Mouse (Mus musculus): ENCODE measurements around the gene Gm20696. TPM values are rescaled to one million over a fixed set of nuclear protein-coding genes. Genes with fewer than 3 reads are reported as not detected.

Gm20696 gene
- polyA plus RNA-seq, 1 experiment from 2014 or later, result 1.7 TPM

- Histone ChIP-seq H3K9ac (no peak overlapping the region), H3K27ac (replicated peaks) (no peak overlapping the region), H3K27me3 (replicated peaks) (peaks cover 7% of the 10 kb centered on the region), H3K4me2 (no peak overlapping the region), H3K4me1 (peaks cover 4% of the 10 kb centered on the region; the same call in 1 of the 2 replicates), H3K9me3 (no peaks in the 10 kb centered on the region), H3K36me3 (no peaks in the 10 kb centered on the region), H3K4me3 (no peak overlapping the region)
- 35% methylated on average over 3 of the region's 3 CpGs for WGBS
- no peak for ATAC-seq (ENCODE audit: extremely low read depth, insufficient number of reproducible peaks, low FRiP score, low TSS enrichment)
These were observed 6.2 kb downstream of the Gm20696 start for GRCm38 (mm10) chr6:99660443-99660842.

GRCm38 (mm10) chr6:99658586-99658985 lies 8.0 kb downstream of the Gm20696 start:
- H3K4me1 ChIP-seq, result peaks cover 12% of the 10 kb centered on the region; the same call in 1 of the 2 replicates
- ATAC-seq (ENCODE audit: extremely low read depth, insufficient number of reproducible peaks, low FRiP score, low TSS enrichment), result no peak
- 76% methylated on average over 10 of the region's 10 CpGs for WGBS

DNA sequence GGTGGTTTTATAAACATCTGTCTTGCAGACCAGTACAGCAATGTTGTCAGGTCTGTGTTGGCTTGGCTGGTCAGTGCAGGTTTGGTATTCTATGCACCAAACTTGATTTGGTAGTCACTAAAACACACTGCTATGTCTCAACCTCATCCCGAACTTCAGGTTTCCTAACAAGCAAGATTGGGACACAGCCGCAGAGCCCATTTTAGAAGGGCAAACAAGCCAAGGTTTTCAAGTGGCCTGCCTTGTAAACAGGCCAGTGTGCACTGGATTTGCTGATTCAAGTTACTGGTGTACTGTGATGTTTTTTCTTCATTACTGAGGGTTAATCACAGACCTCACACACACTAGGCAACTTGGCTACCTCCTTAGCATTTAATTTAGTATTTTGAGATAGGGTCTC lies 10.5 kb downstream of the Gm20696 start:
- no peak overlapping the region for H3K27ac ChIP-seq (replicated peaks)
- no peaks in the 10 kb centered on the region for H3K36me3 ChIP-seq
- H3K4me3 ChIP-seq, result no peak overlapping the region
- H3K9me3 ChIP-seq, result no peaks in the 10 kb centered on the region
- H3K4me1 ChIP-seq, result peaks cover 12% of the 10 kb centered on the region; the same call in 1 of the 2 replicates
- no peak for ATAC-seq (ENCODE audit: extremely low read depth, insufficient number of reproducible peaks, low FRiP score, low TSS enrichment)
- H3K4me2 ChIP-seq, result no peak overlapping the region
- peaks cover 4% of the 10 kb centered on the region; the same call in 1 of the 2 replicates for H3K27me3 ChIP-seq (replicated peaks)
- no peak overlapping the region for H3K9ac ChIP-seq
- 87% methylated on average over 2 of the region's 2 CpGs for WGBS

More at GRCm38 (mm10) chr6:99658586-99658985, 8.0 kb downstream of the Gm20696 start:
- H3K9ac ChIP-seq, result no peak overlapping the region
- H3K36me3 ChIP-seq, result no peaks in the 10 kb centered on the region
- no peak overlapping the region for H3K4me2 ChIP-seq
- no peaks in the 10 kb centered on the region for H3K9me3 ChIP-seq
- no peak overlapping the region for H3K4me3 ChIP-seq
- H3K27me3 ChIP-seq (replicated peaks), result no peaks in the 10 kb centered on the region
- no peak overlapping the region for H3K27ac ChIP-seq (replicated peaks)

- H3K9me3 ChIP-seq, result no peaks in the 10 kb centered on the region
- no peak overlapping the region for H3K4me3 ChIP-seq
- 39% methylated on average over 7 of the region's 7 CpGs for WGBS
- H3K4me2 ChIP-seq, result no peak overlapping the region
- no peak for ATAC-seq (ENCODE audit: extremely low read depth, insufficient number of reproducible peaks, low FRiP score, low TSS enrichment)
- H3K27me3 ChIP-seq (replicated peaks), result peaks cover 7% of the 10 kb centered on the region; the same call in 1 of the 2 replicates
- peaks cover 9% of the 10 kb centered on the region; the same call in 1 of the 2 replicates for H3K4me1 ChIP-seq
- H3K9ac ChIP-seq, result no peak overlapping the region
- no peaks in the 10 kb centered on the region for H3K36me3 ChIP-seq
- H3K27ac ChIP-seq (replicated peaks), result no peak overlapping the region
These were observed 11.1 kb downstream of the Gm20696 start for GRCm38 (mm10) chr6:99655488-99655887.

GRCm38 (mm10) chr6:99654343-99654742 lies 12.3 kb downstream of the Gm20696 start:
- no peaks in the 10 kb centered on the region for H3K9me3 ChIP-seq
- H3K4me1 ChIP-seq, result peaks cover 7% of the 10 kb centered on the region; the same call in 1 of the 2 replicates
- no peak overlapping the region for H3K9ac ChIP-seq
- H3K4me3 ChIP-seq, result no peak overlapping the region
- H3K27me3 ChIP-seq (replicated peaks), result peaks cover 7% of the 10 kb centered on the region; the same call in 1 of the 2 replicates
- ATAC-seq (ENCODE audit: extremely low read depth, insufficient number of reproducible peaks, low FRiP score, low TSS enrichment), result no peak
- H3K27ac ChIP-seq (replicated peaks), result no peak overlapping the region
- WGBS, result 47% methylated on average over 5 of the region's 5 CpGs
- H3K4me2 ChIP-seq, result no peak overlapping the region
- H3K36me3 ChIP-seq, result no peaks in the 10 kb centered on the region

DNA sequence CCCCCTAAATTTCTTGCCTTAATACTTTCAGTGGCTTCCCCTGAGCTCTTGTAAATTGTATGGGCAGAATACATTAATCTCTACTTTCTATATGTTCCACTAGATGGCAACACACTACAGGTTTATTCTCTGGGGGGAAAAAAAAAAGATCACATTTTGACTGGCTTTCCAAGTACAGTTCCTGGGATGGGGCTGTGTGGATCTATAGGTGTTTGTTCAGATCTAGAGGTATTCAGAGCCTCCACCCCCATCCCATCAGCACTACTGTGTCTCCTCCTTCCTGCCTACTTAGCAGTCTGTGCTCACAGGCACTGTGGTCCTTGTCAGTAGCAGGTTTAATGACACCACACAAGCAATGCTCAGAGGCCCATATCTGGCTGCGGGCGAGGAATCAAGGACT lies 14.3 kb downstream of the Gm20696 start:
- H3K4me1 ChIP-seq, result peaks cover 7% of the 10 kb centered on the region; the same call in 1 of the 2 replicates
- ATAC-seq (ENCODE audit: extremely low read depth, insufficient number of reproducible peaks, low FRiP score, low TSS enrichment), result no peak
- H3K27ac ChIP-seq (replicated peaks), result no peak overlapping the region
- H3K9ac ChIP-seq, result no peak overlapping the region
- H3K4me3 ChIP-seq, result no peak overlapping the region
- WGBS, result 53% methylated on average over 2 of the region's 2 CpGs
- H3K36me3 ChIP-seq, result no peaks in the 10 kb centered on the region
- no peaks in the 10 kb centered on the region for H3K9me3 ChIP-seq
- H3K4me2 ChIP-seq, result no peak overlapping the region
- peaks cover 7% of the 10 kb centered on the region; the same call in 1 of the 2 replicates for H3K27me3 ChIP-seq (replicated peaks)

GRCm38 (mm10) chr6:99649307-99649706 lies 17.3 kb downstream of the Gm20696 start:
- Histone ChIP-seq H3K4me2 (no peak overlapping the region), H3K4me3 (no peak overlapping the region), H3K36me3 (no peaks in the 10 kb centered on the region), H3K9me3 (no peaks in the 10 kb centered on the region), H3K27ac (replicated peaks) (no peak overlapping the region), H3K9ac (no peak overlapping the region), H3K4me1 (peaks cover 21% of the 10 kb centered on the region), H3K27me3 (replicated peaks) (peaks cover 7% of the 10 kb centered on the region; the same call in 1 of the 2 replicates)
- 64% methylated on average over 2 of the region's 2 CpGs for WGBS
- no peak for ATAC-seq (ENCODE audit: extremely low read depth, insufficient number of reproducible peaks, low FRiP score, low TSS enrichment)

DNA sequence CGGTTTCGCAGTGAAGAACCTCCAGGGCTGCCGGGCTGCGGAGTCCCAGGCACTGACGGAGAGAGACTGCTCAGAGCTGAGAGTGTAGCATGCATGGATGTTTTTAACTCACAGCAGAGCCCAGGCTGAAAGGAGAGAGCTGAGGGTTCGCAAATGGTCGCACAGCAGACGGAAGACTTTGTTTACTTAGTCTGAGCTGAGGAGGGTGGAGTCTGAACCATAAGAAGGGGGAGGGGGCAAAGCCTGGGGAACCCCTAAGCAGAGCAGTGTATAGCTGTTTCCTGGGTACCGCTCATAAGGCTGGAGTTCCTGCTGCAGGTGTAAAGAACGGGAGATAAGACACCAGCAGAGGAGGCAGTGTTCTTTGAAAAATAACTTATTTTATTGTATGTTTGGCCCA lies 20.3 kb downstream of the Gm20696 start:
- Histone ChIP-seq H3K27ac (replicated peaks) (no peak overlapping the region), H3K36me3 (no peaks in the 10 kb centered on the region), H3K4me2 (peak overlapping the region; percentile 14; the same call in 1 of the 2 replicates), H3K4me1 (peaks cover 34% of the 10 kb centered on the region), H3K27me3 (replicated peaks) (peaks cover 5% of the 10 kb centered on the region; the same call in 1 of the 2 replicates), H3K9me3 (no peaks in the 10 kb centered on the region), H3K4me3 (no peak overlapping the region), H3K9ac (no peak overlapping the region)
- WGBS, result 47% methylated on average over 10 of the region's 10 CpGs
- ATAC-seq (ENCODE audit: extremely low read depth, insufficient number of reproducible peaks, low FRiP score, low TSS enrichment), result no peak

DNA sequence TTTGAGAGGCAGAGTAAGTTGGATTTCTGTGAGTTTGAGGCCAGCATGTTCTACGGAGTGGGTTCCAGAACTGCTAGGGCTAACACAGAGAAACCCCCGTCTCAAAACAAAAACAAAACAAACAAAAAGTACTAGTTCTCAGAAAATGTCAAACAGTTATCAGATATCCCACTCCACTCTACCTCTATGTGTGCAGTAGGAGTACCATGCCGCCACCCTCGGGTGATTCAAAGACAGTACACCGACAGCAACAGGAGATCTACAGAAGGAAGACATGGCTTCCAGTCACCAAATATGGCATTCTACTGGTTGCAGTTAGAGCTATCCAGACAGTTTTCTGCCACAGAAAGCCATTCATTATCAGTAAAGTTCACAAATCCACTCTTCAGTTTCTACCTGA lies 21.7 kb downstream of the Gm20696 start:
- H3K27ac ChIP-seq (replicated peaks), result peak overlapping the region; percentile 78; the same call in 1 of the 2 replicates
- WGBS, result 73% methylated on average over 5 of the region's 5 CpGs

GRCm38 (mm10) chr6:99644386-99644785 lies 22.2 kb downstream of the Gm20696 start:
- Histone ChIP-seq H3K4me2 (peak overlapping the region; percentile 51), H3K27me3 (replicated peaks) (no peaks in the 10 kb centered on the region), H3K9me3 (no peaks in the 10 kb centered on the region), H3K27ac (replicated peaks) (peak overlapping the region; percentile 78), H3K9ac (no peak overlapping the region), H3K4me1 (peaks cover 34% of the 10 kb centered on the region), H3K36me3 (peaks cover 5% of the 10 kb centered on the region), H3K4me3 (no peak overlapping the region)
- ATAC-seq (ENCODE audit: extremely low read depth, insufficient number of reproducible peaks, low FRiP score, low TSS enrichment), result no peak
- WGBS, result 48% methylated on average over 5 of the region's 5 CpGs

More for the DNA sequence above, 21.7 kb downstream of the Gm20696 start:
- H3K4me3 ChIP-seq, result no peak overlapping the region
- 0 out of 2 replicates have a peak, but pooled peaks cover under 1% of the 10 kb centered on the region for H3K36me3 ChIP-seq
- no peak overlapping the region for H3K4me2 ChIP-seq
- H3K9me3 ChIP-seq, result no peaks in the 10 kb centered on the region
- H3K27me3 ChIP-seq (replicated peaks), result no peaks in the 10 kb centered on the region
- H3K9ac ChIP-seq, result no peak overlapping the region
- H3K4me1 ChIP-seq, result peaks cover 34% of the 10 kb centered on the region
- no peak for ATAC-seq (ENCODE audit: extremely low read depth, insufficient number of reproducible peaks, low FRiP score, low TSS enrichment)

DNA sequence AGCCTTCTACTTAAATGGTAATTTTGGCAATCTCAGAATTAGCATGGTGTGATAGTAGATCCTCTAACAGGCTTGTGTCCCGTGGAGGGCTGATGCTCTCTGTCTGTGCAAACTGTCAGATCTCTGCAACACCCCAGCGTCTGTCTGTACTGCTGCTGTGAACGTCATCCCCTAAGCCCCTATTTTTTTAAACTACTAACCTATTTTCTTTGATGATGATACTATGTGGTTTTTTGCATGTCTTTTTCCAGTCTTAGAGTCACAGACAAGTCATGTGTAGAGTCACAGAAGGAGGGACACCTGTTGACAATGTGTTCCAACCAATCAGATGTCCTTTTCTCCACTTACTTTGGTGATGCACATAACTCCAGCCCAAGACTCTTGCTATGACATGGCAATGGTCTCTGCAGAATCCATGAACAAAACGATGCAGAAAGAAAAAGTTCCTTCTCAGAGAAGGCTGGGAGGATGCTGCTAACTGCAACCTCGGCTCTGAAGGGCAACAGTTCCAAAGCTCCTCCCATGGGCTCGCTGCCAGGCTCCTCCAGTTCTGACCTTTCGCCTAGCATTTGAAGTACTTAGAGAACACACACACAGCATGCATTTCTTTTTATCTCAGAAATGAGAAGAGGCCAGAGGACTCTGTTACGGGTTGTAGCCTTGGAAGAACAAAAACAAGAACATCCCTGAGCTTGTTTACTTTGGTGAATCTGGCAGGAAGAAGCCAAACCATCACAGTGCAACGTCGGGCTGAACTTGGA lies 23.0 kb downstream of the Gm20696 start:
- WGBS, result 19% methylated on average over 10 of the region's 10 CpGs
- H3K27ac ChIP-seq (replicated peaks), result peak overlapping the region; percentile 78
- no peaks in the 10 kb centered on the region for H3K27me3 ChIP-seq (replicated peaks)
- peak overlapping the region; percentile 51 for H3K4me2 ChIP-seq
- no peaks in the 10 kb centered on the region for H3K9me3 ChIP-seq
- peaks cover 34% of the 10 kb centered on the region for H3K4me1 ChIP-seq
- no peak overlapping the region for H3K9ac ChIP-seq
- no peak for ATAC-seq (ENCODE audit: extremely low read depth, insufficient number of reproducible peaks, low FRiP score, low TSS enrichment)
- H3K36me3 ChIP-seq, result peaks cover 8% of the 10 kb centered on the region
- H3K4me3 ChIP-seq, result no peak overlapping the region; the same call in 1 of the 2 replicates

Measured in heart, embryonic 13.5 days (tissue).